In genomic region chr2:6546462-6547138, GRCm38 (mm10) we compare ENCODE assay signal across 10 mouse cellular contexts.
DNase-seq lines count a peak whose midpoint lies in the region; ATAC-seq and TF ChIP-seq lines count a peak whose summit lies in the region.
"Had no signal": no experiment of that assay in that cellular context is flagged by ENCODE, and none has a peak within 500 bp of the region (broad histone marks: within the 10 kb centered on the region; RNA-seq: fewer than 3 reads in every experiment).

No protein-coding gene starts in this region.

- peak overlapping the region; percentile 13; the same call in 1 of the 2 replicates for H3K27ac ChIP-seq in heart, embryonic 12.5 days (ENCODE audit: poor library complexity, severe bottlenecking)
- peak overlapping the region; percentile 54 for H3K27ac ChIP-seq in forebrain, embryonic 15.5 days (replicated peaks)
- peak overlapping the region; percentile 77 for H3K27ac ChIP-seq in midbrain, embryonic 13.5 days
- H3K27ac ChIP-seq: liver, embryonic 15.5 days had no signal

- no peaks in the 10 kb centered on the region for H3K27me3 ChIP-seq in heart, embryonic 12.5 days (replicated peaks)
- no peaks in the 10 kb centered on the region for H3K27me3 ChIP-seq in forebrain, embryonic 15.5 days
- no peaks in the 10 kb centered on the region for H3K27me3 ChIP-seq in midbrain, embryonic 13.5 days
- H3K27me3 ChIP-seq: liver, embryonic 15.5 days had no signal

- 74% methylated on average over 14 of the region's 14 CpGs for WGBS in heart, embryonic 12.5 days
- WGBS in forebrain, embryonic 15.5 days, result 10% methylated on average over 14 of the region's 14 CpGs
- WGBS in midbrain, embryonic 13.5 days, result 24% methylated on average over 14 of the region's 14 CpGs

- H3K9ac ChIP-seq in heart, embryonic 12.5 days, result no peak overlapping the region
- H3K9ac ChIP-seq in forebrain, embryonic 15.5 days (replicated peaks), result no peak overlapping the region
- no peak overlapping the region; the same call in 1 of the 2 replicates for H3K9ac ChIP-seq in midbrain, embryonic 13.5 days (replicated peaks)
- H3K9ac ChIP-seq: liver, embryonic 15.5 days had no signal

- DNase-seq in heart, postnatal 14 days, result no peak
- DNase-seq in brain, embryonic 14.5 days (ENCODE audit: low read depth), result peak; percentile 55
- DNase-seq in spleen, postnatal 4 days (ENCODE audit: low spot score in 2 of 2), result no peak
- no peak for DNase-seq in left cerebral cortex, adult 9 months (ENCODE audit: low spot score in 2 of 2)
- no peak for DNase-seq in ovary, postnatal 36 days (ENCODE audit: low spot score)
- DNase-seq: right cerebral cortex, postnatal 14 days had no signal

- peaks cover 9% of the 10 kb centered on the region; the same call in 1 of the 2 replicates for H3K4me1 ChIP-seq in heart, embryonic 12.5 days (replicated peaks)
- H3K4me1 ChIP-seq in forebrain, embryonic 15.5 days, result peaks cover 18% of the 10 kb centered on the region
- H3K4me1 ChIP-seq in midbrain, embryonic 13.5 days (replicated peaks), result peaks cover 21% of the 10 kb centered on the region
- H3K4me1 ChIP-seq: liver, embryonic 15.5 days had no signal

- peaks cover 7% of the 10 kb centered on the region; the same call in 1 of the 2 replicates for H3K36me3 ChIP-seq in heart, embryonic 12.5 days
- peaks cover 31% of the 10 kb centered on the region; the same call in 1 of the 2 replicates for H3K36me3 ChIP-seq in forebrain, embryonic 15.5 days
- H3K36me3 ChIP-seq in midbrain, embryonic 13.5 days, result peaks cover 15% of the 10 kb centered on the region; the same call in 1 of the 2 replicates
- H3K36me3 ChIP-seq: liver, embryonic 15.5 days had no signal

- H3K4me2 ChIP-seq in heart, embryonic 12.5 days, result no peak overlapping the region
- H3K4me2 ChIP-seq in forebrain, embryonic 15.5 days (replicated peaks), result no peak overlapping the region
- H3K4me2 ChIP-seq in midbrain, embryonic 13.5 days (replicated peaks), result no peak overlapping the region; the same call in 1 of the 2 replicates
- H3K4me2 ChIP-seq: liver, embryonic 15.5 days had no signal

- H3K4me3 ChIP-seq in heart, embryonic 12.5 days, result no peak overlapping the region
- H3K4me3 ChIP-seq in forebrain, embryonic 15.5 days, result no peak overlapping the region
- no peak overlapping the region for H3K4me3 ChIP-seq in midbrain, embryonic 13.5 days (replicated peaks)
- H3K4me3 ChIP-seq: liver, embryonic 15.5 days had no signal

- intact Hi-C loops in heart, postnatal 14 days (cut with DNase I), result loop anchor here (5.0 kb wide), 1 partner anchor 69 kb away; no protein-coding TSS in a partner anchor

- no peak for TF ChIP-seq POLR2A in brain, embryonic 14.5 days (IDR thresholded peaks at IDR 0.05; ENCODE audit: borderline replicate concordance, extremely low read depth, insufficient read depth, insufficient read length, poor library complexity, severe bottlenecking)

- no peaks in the 10 kb centered on the region for H3K9me3 ChIP-seq in heart, embryonic 12.5 days (replicated peaks)
- H3K9me3 ChIP-seq in forebrain, embryonic 15.5 days, result no peaks in the 10 kb centered on the region
- no peaks in the 10 kb centered on the region for H3K9me3 ChIP-seq in midbrain, embryonic 13.5 days
- H3K9me3 ChIP-seq: liver, embryonic 15.5 days had no signal

- TF ChIP-seq CTCF in brain, embryonic 14.5 days (IDR thresholded peaks at IDR 0.05; ENCODE audit: borderline replicate concordance, extremely low read depth, insufficient read depth, insufficient read length), result no peak

- ATAC-seq in heart, embryonic 12.5 days (ENCODE audit: insufficient number of reproducible peaks, low FRiP score), result no peak
- ATAC-seq in forebrain, embryonic 15.5 days (replicated peaks), result peak; percentile 55
- peak; percentile 68; the same call in 1 of the 2 replicates for ATAC-seq in midbrain, embryonic 13.5 days

Comparison
In these comparisons a context has a peak if more than half of its experiments do, and no peak if none do; other contexts are left out.
1. H3K27ac ChIP-seq: peak in every context shown above with its lines; median percentile 77 in midbrain, embryonic 13.5 days; 54 in forebrain, embryonic 15.5 days; 13 in heart, embryonic 12.5 days.